Mouse (Mus musculus): ENCODE results near the gene Rasal2.

DNA sequence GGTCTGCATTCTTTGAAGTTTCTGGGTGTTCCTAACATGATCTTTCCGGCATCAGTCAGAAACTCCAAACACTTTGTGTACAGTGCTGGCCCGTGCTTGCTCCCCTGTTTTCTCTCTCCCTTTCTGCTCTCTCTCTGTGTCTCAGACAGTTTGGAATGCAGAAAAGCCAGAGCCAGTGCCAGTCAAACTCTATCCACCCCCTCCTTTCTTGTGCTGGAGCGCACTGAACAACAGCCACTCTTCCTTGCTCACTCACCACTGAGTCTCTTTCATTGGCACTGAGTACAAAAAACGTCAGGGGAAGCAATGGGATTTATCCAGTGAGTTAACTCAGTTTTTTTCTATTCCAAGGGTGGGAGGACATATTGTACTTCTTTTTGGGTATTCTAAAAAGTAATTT is 155.8 kb downstream of the Rasal2 start:
- no peak for TF ChIP-seq SIN3A (IDR thresholded peaks at IDR 0.05; ENCODE audit: low read length)
- no peak for TF ChIP-seq ETS1 (IDR thresholded peaks at IDR 0.05; ENCODE audit: low read depth, low read length)
- TF ChIP-seq E2F4 (IDR thresholded peaks at IDR 0.05; ENCODE audit: borderline replicate concordance, low read depth, low read length), result no peak
- no peak for TF ChIP-seq NELFE (IDR thresholded peaks at IDR 0.05; ENCODE audit: low read depth, low read length)
- no peak for TF ChIP-seq ZNF384 (IDR thresholded peaks at IDR 0.05; ENCODE audit: low read depth, low read length)
- no peak for TF ChIP-seq CTCF (IDR thresholded peaks at IDR 0.05 in 2 of 3, conservative IDR thresholded peaks at IDR 0.05 in 1 of 3; ENCODE audit: control insufficient read depth in 1 of 3, insufficient read depth in 1 of 3, low read depth in 2 of 3, low read length in 3 of 3, poor library complexity in 1 of 3, severe bottlenecking in 1 of 3)
- TF ChIP-seq POLR2A (IDR thresholded peaks at IDR 0.05; ENCODE audit: control insufficient read depth in 1 of 2, insufficient read depth in 1 of 2, low read depth in 1 of 2, low read length in 2 of 2, poor library complexity in 1 of 2), result no peak
- TF ChIP-seq USF1 (IDR thresholded peaks at IDR 0.05; ENCODE audit: low read depth, low read length), result no peak
- TF ChIP-seq JUND (IDR thresholded peaks at IDR 0.05; ENCODE audit: low read depth, low read length), result no peak

Measured in MEL (cell line).